In the genomic region with DNA sequence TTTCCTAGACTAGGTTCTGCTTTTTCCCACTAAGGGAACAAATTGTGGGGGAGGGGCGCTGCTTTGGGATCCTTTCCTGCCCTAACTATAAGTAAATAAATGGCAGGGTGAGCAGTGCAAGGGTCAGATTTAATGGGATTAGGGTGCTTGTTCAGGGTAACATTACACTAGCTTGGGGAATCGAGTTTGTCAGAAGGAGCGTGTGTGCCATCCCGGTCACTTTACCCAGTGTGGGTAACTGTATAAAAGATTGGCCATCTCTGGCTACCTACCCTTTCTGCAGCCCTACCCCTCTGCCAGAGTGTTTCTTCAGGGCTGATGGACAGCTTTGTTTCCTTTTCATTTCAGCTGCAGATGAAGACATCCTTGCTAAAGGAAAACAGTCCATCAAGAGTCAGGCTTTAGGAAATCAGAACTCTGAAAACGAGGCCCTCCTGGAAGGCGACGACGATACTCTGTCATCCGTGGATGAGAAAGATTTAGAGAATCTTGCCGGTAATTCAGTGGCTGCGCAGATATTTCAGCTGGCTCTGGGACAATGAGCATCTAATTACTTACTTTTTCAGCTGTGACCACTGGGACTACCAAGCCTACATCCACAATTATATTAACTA, we compare ENCODE assay signal across 11 mouse cellular contexts. TPM values are rescaled to one million over a fixed set of nuclear protein-coding genes. Genes with fewer than 3 reads are reported as not detected.
DNase-seq lines count a peak whose midpoint lies in the region; ATAC-seq lines count a peak whose summit lies in the region.
"Had no signal": no experiment of that assay in that cellular context is flagged by ENCODE, and none has a peak within 500 bp of the region (broad histone marks: within the 10 kb centered on the region; RNA-seq: fewer than 3 reads in every experiment).

No protein-coding gene starts in this region.

- H3K36me3 ChIP-seq in hindbrain, embryonic 16.5 days (ENCODE audit: control insufficient read depth, insufficient read depth, low read length), result no peaks in the 10 kb centered on the region
- no peaks in the 10 kb centered on the region for H3K36me3 ChIP-seq in liver, embryonic 16.5 days (ENCODE audit: control insufficient read depth, insufficient read depth)
- H3K36me3 ChIP-seq in forebrain, embryonic 15.5 days, result no peaks in the 10 kb centered on the region

- no peak overlapping the region for H3K4me3 ChIP-seq in brown adipose tissue, adult 24 weeks (ENCODE audit: insufficient read depth, low read depth, low read length)
- no peak overlapping the region for H3K4me3 ChIP-seq in hindbrain, embryonic 16.5 days (ENCODE audit: low read length)
- peak overlapping the region; percentile 13; the same call in 1 of the 2 replicates for H3K4me3 ChIP-seq in liver, embryonic 16.5 days (ENCODE audit: low read depth, low read length)
- H3K4me3 ChIP-seq in forebrain, embryonic 15.5 days, result no peak overlapping the region

- H3K9ac ChIP-seq in hindbrain, embryonic 16.5 days (ENCODE audit: low read depth, low read length), result peak overlapping the region; percentile 38
- no peak overlapping the region for H3K9ac ChIP-seq in liver, embryonic 16.5 days (ENCODE audit: low read depth, low read length)
- no peak overlapping the region for H3K9ac ChIP-seq in forebrain, embryonic 15.5 days (replicated peaks)

- no peaks in the 10 kb centered on the region for H3K4me1 ChIP-seq in brown adipose tissue, adult 24 weeks (ENCODE audit: control insufficient read depth, insufficient read depth, insufficient read length, low read length)
- H3K4me1 ChIP-seq in hindbrain, embryonic 16.5 days (ENCODE audit: control insufficient read depth, insufficient read depth, low read depth, low read length), result peaks cover 11% of the 10 kb centered on the region
- H3K4me1 ChIP-seq in liver, embryonic 16.5 days (ENCODE audit: control insufficient read depth, low read depth, low read length), result no peaks in the 10 kb centered on the region
- no peaks in the 10 kb centered on the region for H3K4me1 ChIP-seq in forebrain, embryonic 15.5 days

- no peak; the same call in 1 of the 2 replicates for ATAC-seq in hindbrain, embryonic 16.5 days
- peak; percentile 56 for ATAC-seq in liver, embryonic 16.5 days (ENCODE audit: low read depth)
- no peak for ATAC-seq in forebrain, embryonic 15.5 days (replicated peaks)

- H3K27me3 ChIP-seq in hindbrain, embryonic 16.5 days (replicated peaks; ENCODE audit: control insufficient read depth, insufficient read depth, low read length), result 0 out of 2 replicates have a peak, but pooled peaks cover under 1% of the 10 kb centered on the region
- H3K27me3 ChIP-seq in liver, embryonic 16.5 days (ENCODE audit: control insufficient read depth, insufficient read depth, low read depth, low read length), result peaks cover under 1% of the 10 kb centered on the region
- peaks cover 54% of the 10 kb centered on the region for H3K27me3 ChIP-seq in forebrain, embryonic 15.5 days

- intact Hi-C loops in left cerebral cortex, postnatal 10 days (cut with DNase I), result loop anchor here (10.0 kb wide), 1 partner anchor 215 kb away; no protein-coding TSS in a partner anchor

- 36% methylated on average over 11 of the region's 11 CpGs for WGBS in hindbrain, embryonic 16.5 days
- 68% methylated on average over 11 of the region's 11 CpGs for WGBS in liver, embryonic 16.5 days (ENCODE audit: insufficient replicate concordance)
- WGBS in forebrain, embryonic 15.5 days, result 35% methylated on average over 11 of the region's 11 CpGs

- peak overlapping the region; percentile 41 for H3K4me2 ChIP-seq in hindbrain, embryonic 16.5 days (ENCODE audit: low read length)
- peak overlapping the region; percentile 29 for H3K4me2 ChIP-seq in liver, embryonic 16.5 days (ENCODE audit: low read depth, low read length)
- H3K4me2 ChIP-seq in forebrain, embryonic 15.5 days (replicated peaks), result no peak overlapping the region

- H3K27ac ChIP-seq in brown adipose tissue, adult 24 weeks (replicated peaks; ENCODE audit: low read depth, low read length), result peak overlapping the region; percentile 62; the same call in 1 of the 2 replicates
- H3K27ac ChIP-seq in hindbrain, embryonic 16.5 days (ENCODE audit: low read depth, low read length), result peak overlapping the region; percentile 80
- no peak overlapping the region for H3K27ac ChIP-seq in liver, embryonic 16.5 days (ENCODE audit: low read length)
- no peak overlapping the region for H3K27ac ChIP-seq in forebrain, embryonic 15.5 days (replicated peaks)

- H3K9me3 ChIP-seq in hindbrain, embryonic 16.5 days (ENCODE audit: control insufficient read depth, low read length), result no peaks in the 10 kb centered on the region
- no peaks in the 10 kb centered on the region for H3K9me3 ChIP-seq in liver, embryonic 16.5 days (replicated peaks; ENCODE audit: control insufficient read depth, low read length)
- no peaks in the 10 kb centered on the region for H3K9me3 ChIP-seq in forebrain, embryonic 15.5 days

- DNase-seq in MN1 (ENCODE audit: low spot score), result peak; percentile 71
- DNase-seq in left cerebral cortex, adult 11 months (ENCODE audit: low spot score), result no peak
- no peak for DNase-seq in left cerebral cortex, postnatal 10 days (ENCODE audit: extremely low spot score in 1 of 2, low spot score in 2 of 2)
- DNase-seq in spleen, postnatal 14 days (ENCODE audit: low spot score in 2 of 2), result no peak
- DNase-seq: cerebellum, postnatal 14 days had no signal

RNA-seq across cellular contexts. Expression of a gene that starts 8.8 kb away (rescaled TPM):
- 2.4 and 4.5 TPM in 2 replicates for polyA plus RNA-seq in brown adipose tissue, adult 24 weeks (2012; ENCODE audit: insufficient read depth, insufficient read length, missing spikeins)
- polyA plus RNA-seq in hindbrain, embryonic 16.5 days (2015; fragmentation: Nextera tagmentation; extraction: Ambion mirVana), result 190 and 200 TPM in 2 replicates
- polyA plus RNA-seq in liver, embryonic 16.5 days (2015; fragmentation: Nextera tagmentation; extraction: Ambion mirVana), result 0.13 and 0.97 TPM in 2 replicates
- total RNA-seq in left cerebral cortex, postnatal 10 days (2021), result under 1 TPM in 1 of 2 experiments, not detected in 1; 0.26 TPM
- polyA plus RNA-seq in forebrain, embryonic 15.5 days (2015; fragmentation: Nextera tagmentation; extraction: Ambion mirVana), result 2.2 and 3.5 TPM in 2 replicates
- total RNA-seq: megakaryocyte-erythroid progenitor cell, adult 5-6 weeks had no signal
- polyA plus RNA-seq: gonadal fat pad, adult 2 months had no signal

Comparison
In these comparisons a context has a peak if more than half of its experiments do, and no peak if none do; other contexts are left out.
1. H3K27ac ChIP-seq: peak in brown adipose tissue, adult 24 weeks (single experiment) and hindbrain, embryonic 16.5 days (single experiment); none in liver, embryonic 16.5 days (single experiment) and forebrain, embryonic 15.5 days (single experiment).
2. RNA of a gene that starts 8.8 kb away (polyA plus RNA-seq): 190 to 200 TPM in hindbrain, embryonic 16.5 days; 2.4 to 4.5 TPM in brown adipose tissue, adult 24 weeks, 2.2 to 3.5 TPM in forebrain, embryonic 15.5 days and 0.13 to 0.97 TPM in liver, embryonic 16.5 days; every median in the first group is over 10 times any median in the second.